Mouse (Mus musculus) bone marrow macrophage, adult 2 months (primary cell): Measurements from ENCODE around the gene Arl6ip5. TPM values are rescaled to one million over a fixed set of nuclear protein-coding genes. Genes with fewer than 3 reads are reported as not detected.

Experiments
- H3K27ac ChIP-seq: 2 replicates; pipeline ENCODE4 v1.5.1; 2012; ENCODE audit warnings: low read depth, low read length; ENCODE audit not compliant: insufficient read depth
- H3K4me1 ChIP-seq: 2 replicates; pipeline ENCODE4 v1.6.1; 2012; ENCODE audit warnings: low read length; ENCODE audit not compliant: control insufficient read depth, insufficient read depth
- H3K4me3 ChIP-seq: 2 replicates; pipeline ENCODE4 v1.5.1; 2012; ENCODE audit warnings: mild to moderate bottlenecking, low read length, moderate library complexity; ENCODE audit not compliant: insufficient read depth
- CTCF ChIP-seq: IDR thresholded peaks from 2 replicates; pipeline ENCODE4 v1.5.1; 2012; ENCODE audit warnings: low read depth, mild to moderate bottlenecking, low read length, moderate library complexity
- POLR2A ChIP-seq: IDR thresholded peaks from 2 replicates; pipeline ENCODE4 v1.6.1; 2012; ENCODE audit warnings: mild to moderate bottlenecking, low read depth, low read length, borderline replicate concordance
- polyA plus RNA-seq: library from polyadenylated mRNA; stranded (reverse); fragments of >200 nt; gene quantifications from 2 replicates; pipeline ENCODE4 v1.2.4, GENCODE M21; 2012; ENCODE audit not compliant: missing spikeins, insufficient read depth, insufficient read length

The Arl6ip5 gene
- polyA plus RNA-seq, 1 experiment, result 170 TPM

DNA sequence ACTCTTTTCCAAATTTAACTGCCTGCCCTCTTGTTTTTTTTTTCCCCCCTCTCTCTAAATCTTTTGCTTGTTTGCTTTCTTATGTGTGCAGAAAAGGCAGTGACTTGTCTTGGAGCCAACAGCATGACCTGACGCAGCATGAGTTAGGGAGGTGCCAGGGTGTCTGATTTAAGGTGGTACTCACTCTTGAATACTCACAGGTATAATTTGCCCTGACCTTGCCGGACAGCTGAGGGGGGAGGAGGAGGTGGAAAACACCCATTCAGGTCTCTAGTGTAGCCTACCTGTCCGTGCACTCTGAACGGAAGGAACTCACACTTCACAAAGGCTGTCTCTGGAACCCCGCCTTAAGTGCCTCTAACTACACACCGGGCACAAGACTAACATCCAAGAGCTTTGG lies 68.4 kb downstream of the Arl6ip5 start:
- peaks cover 2% of the 10 kb centered on the region for H3K4me1 ChIP-seq
- TF ChIP-seq CTCF (no peak), POLR2A (no peak)
- H3K4me3 ChIP-seq, result no peak overlapping the region
- no peak overlapping the region for H3K27ac ChIP-seq

Other genes with a start within 250 kb of the Arl6ip5 start
- gene Fam19a4, start 150.3 kb upstream of the Arl6ip5 start, polyA plus RNA-seq, result not detected in 2 replicates
- 14.4 and 16.3 TPM in 2 replicates for gene Eogt, start 61.5 kb upstream of the Arl6ip5 start, polyA plus RNA-seq
- gene Tmf1, start 31.6 kb upstream of the Arl6ip5 start, polyA plus RNA-seq, result 67.5 and 69.8 TPM in 2 replicates
- gene Uba3, start 5.0 kb upstream of the Arl6ip5 start, polyA plus RNA-seq, result 36.9 and 38.7 TPM in 2 replicates
- not detected in 2 replicates for gene Lmod3, start 42.1 kb downstream of the Arl6ip5 start, polyA plus RNA-seq